Mouse (Mus musculus) forebrain, embryonic 11.5 days (tissue): ENCODE results near the gene Kif16b. TPM values are rescaled to one million over a fixed set of nuclear protein-coding genes. Genes with fewer than 3 reads are reported as not detected.
A peak's percentile ranks its signal among the peaks of the same experiment; 100 is the strongest.

Source experiments
- ATAC-seq: fragments of 200-750 bp; cut with Nextera tagmentation; replicated peaks from 2 replicates; pipeline ENCODE4 v1.8.0; 2017; ENCODE audit warnings: moderate TSS enrichment; ENCODE audit not compliant: low FRiP score
- DNase-seq: peaks from one replicate; pipeline ENCODE4 v3.0.0-alpha.2; 2017; ENCODE audit warnings: low spot score
- H3K27ac ChIP-seq: fragments of 300-500 bp; sonication (generic); 2 replicates; pipeline ENCODE4 v1.5.1; 2014; ENCODE audit warnings: low read depth, low read length
- H3K27me3 ChIP-seq: fragments of 300-500 bp; sonication (generic); 2 replicates; pipeline ENCODE4 v1.6.1; 2014; ENCODE audit warnings: mild to moderate bottlenecking, low read length, mixed read lengths; ENCODE audit not compliant: control insufficient read depth, insufficient read depth
- H3K36me3 ChIP-seq: fragments of 300-500 bp; sonication (generic); 2 replicates; pipeline ENCODE4 v1.6.1; 2014; ENCODE audit warnings: mild to moderate bottlenecking, low read length, moderate library complexity, mixed read lengths; ENCODE audit not compliant: control insufficient read depth, insufficient read depth
- H3K4me1 ChIP-seq: fragments of 300-500 bp; sonication (generic); replicated peaks from 2 replicates; pipeline ENCODE4 v1.6.1; 2014; ENCODE audit warnings: low read length, mixed read lengths; ENCODE audit not compliant: control insufficient read depth, insufficient read depth
- H3K4me2 ChIP-seq: fragments of 300-500 bp; sonication (generic); 2 replicates; pipeline ENCODE4 v1.6.1; 2014; ENCODE audit warnings: low read depth, mild to moderate bottlenecking, low read length, moderate library complexity, mixed read lengths; ENCODE audit not compliant: severe bottlenecking
- H3K4me3 ChIP-seq: fragments of 300-500 bp; sonication (generic); 2 replicates; pipeline ENCODE4 v1.5.1; 2014; ENCODE audit warnings: low read depth, low read length
- H3K9ac ChIP-seq: fragments of 300-500 bp; sonication (generic); 2 replicates; pipeline ENCODE4 v1.6.1; 2014; ENCODE audit warnings: low read length
- H3K9me3 ChIP-seq: fragments of 300-500 bp; sonication (generic); 2 replicates; pipeline ENCODE4 v1.6.1; 2016; ENCODE audit warnings: low read length, mixed read lengths; ENCODE audit not compliant: control insufficient read depth
- WGBS: fragments of 180-500 bp; shearing (Covaris S2); extraction: QIAGEN DNeasy Blood & Tissue Kit; methylation state at CpG from one replicate; pipeline ENCODE4 v1.1.7; 2014; 5-methylcytosine and 5-hydroxymethylcytosine counted together
- polyA plus RNA-seq: library from polyadenylated mRNA; unstranded; fragments of >200 nt; fragmentation: Nextera tagmentation; extraction: Ambion mirVana; gene quantifications from 2 replicates; pipeline ENCODE4 v1.2.1, GENCODE M21; 2014

The Kif16b gene
- polyA plus RNA-seq, 1 experiment from 2014 or later = 8.9 TPM

GRCm38 (mm10) chr2:142596176-142597170, 304.9 kb downstream of the Kif16b start:
- ATAC-seq = no peak
- Histone ChIP-seq H3K4me3 (no peak overlapping the region), H3K4me1 (no peaks in the 10 kb centered on the region; the same call in 1 of the 2 replicates), H3K27ac (no peak overlapping the region), H3K4me2 (no peak overlapping the region), H3K9me3 (no peaks in the 10 kb centered on the region), H3K9ac (no peak overlapping the region), H3K27me3 (peaks cover 2% of the 10 kb centered on the region), H3K36me3 (no peaks in the 10 kb centered on the region)
- 86% methylated on average over 17 of the region's 17 CpGs for WGBS
- no peak for DNase-seq

GRCm38 (mm10) chr2:142590938-142591337, 310.4 kb downstream of the Kif16b start:
- Histone ChIP-seq H3K9ac (no peak overlapping the region), H3K9me3 (no peaks in the 10 kb centered on the region), H3K36me3 (no peaks in the 10 kb centered on the region), H3K27ac (no peak overlapping the region), H3K27me3 (peaks cover 5% of the 10 kb centered on the region), H3K4me3 (no peak overlapping the region), H3K4me1 (peaks cover 10% of the 10 kb centered on the region), H3K4me2 (no peak overlapping the region)
- no peak for DNase-seq
- ATAC-seq = no peak

- DNase-seq = no peak
- peak; percentile 67 for ATAC-seq
- 6% methylated on average over 6 of the region's 6 CpGs for WGBS
- Histone ChIP-seq H3K4me2 (peak overlapping the region; percentile 12; the same call in 1 of the 2 replicates), H3K4me1 (peaks cover 10% of the 10 kb centered on the region), H3K36me3 (no peaks in the 10 kb centered on the region), H3K4me3 (no peak overlapping the region), H3K27ac (no peak overlapping the region), H3K9ac (no peak overlapping the region), H3K9me3 (no peaks in the 10 kb centered on the region), H3K27me3 (peaks cover 3% of the 10 kb centered on the region)
These were observed 311.0 kb downstream of the Kif16b start for GRCm38 (mm10) chr2:142590284-142590724.

- 5% methylated on average over 14 of the region's 14 CpGs for WGBS
These were observed 311.7 kb downstream of the Kif16b start for GRCm38 (mm10) chr2:142589403-142590283.

GRCm38 (mm10) chr2:142585845-142586244, 315.5 kb downstream of the Kif16b start:
- H3K4me1 ChIP-seq = peaks cover 10% of the 10 kb centered on the region

More at GRCm38 (mm10) chr2:142589403-142590283, 311.7 kb downstream of the Kif16b start:
- Histone ChIP-seq H3K27ac (peak overlapping the region; percentile 4; the same call in 1 of the 2 replicates), H3K27me3 (peaks cover 3% of the 10 kb centered on the region; the same call in 1 of the 2 replicates), H3K4me1 (peaks cover 10% of the 10 kb centered on the region), H3K4me2 (peak overlapping the region; percentile 12), H3K4me3 (no peak overlapping the region), H3K9me3 (no peaks in the 10 kb centered on the region), H3K9ac (no peak overlapping the region), H3K36me3 (no peaks in the 10 kb centered on the region)
- DNase-seq (peak; percentile 52), ATAC-seq (peak; percentile 84)

GRCm38 (mm10) chr2:142584851-142585737, 316.2 kb downstream of the Kif16b start:
- Histone ChIP-seq H3K4me2 (no peak overlapping the region), H3K4me3 (no peak overlapping the region), H3K36me3 (no peaks in the 10 kb centered on the region), H3K9me3 (no peaks in the 10 kb centered on the region), H3K27me3 (peaks cover 3% of the 10 kb centered on the region; the same call in 1 of the 2 replicates), H3K9ac (no peak overlapping the region), H3K4me1 (peaks cover 5% of the 10 kb centered on the region), H3K27ac (no peak overlapping the region)
- no peak for ATAC-seq
- WGBS = 88% methylated on average over 11 of the region's 11 CpGs
- DNase-seq = no peak

More at GRCm38 (mm10) chr2:142585845-142586244, 315.5 kb downstream of the Kif16b start:
- DNase-seq (no peak), ATAC-seq (no peak)
- Histone ChIP-seq H3K36me3 (no peaks in the 10 kb centered on the region), H3K4me3 (no peak overlapping the region), H3K4me2 (no peak overlapping the region), H3K27me3 (peaks cover 3% of the 10 kb centered on the region; the same call in 1 of the 2 replicates), H3K9me3 (no peaks in the 10 kb centered on the region), H3K27ac (no peak overlapping the region), H3K9ac (no peak overlapping the region)
- 86% methylated on average over 5 of the region's 5 CpGs for WGBS

- Histone ChIP-seq H3K36me3 (no peaks in the 10 kb centered on the region), H3K4me1 (no peaks in the 10 kb centered on the region), H3K4me3 (no peak overlapping the region), H3K9me3 (no peaks in the 10 kb centered on the region), H3K27ac (no peak overlapping the region), H3K4me2 (no peak overlapping the region), H3K9ac (no peak overlapping the region), H3K27me3 (no peaks in the 10 kb centered on the region)
- DNase-seq (no peak), ATAC-seq (no peak)
These were observed 320.9 kb downstream of the Kif16b start for GRCm38 (mm10) chr2:142580449-142580848.
